Mouse (Mus musculus): ENCODE measurements around the gene Pafah1b3. TPM values are rescaled to one million over a fixed set of nuclear protein-coding genes. Genes with fewer than 3 reads are reported as not detected.

Gene Pafah1b3
- total RNA-seq, 2 experiments from 2014 or later = 32.7 to 34.0 TPM

GRCm38 (mm10) chr7:25305956-25306613 is 8.3 kb upstream of the Pafah1b3 start, which contains the start of gene Tmem145:
Gene Tmem145 (plus strand): TSS chr7:25306106.
- DNase-seq = peak; percentile 62 to 73

- DNase-seq = no peak
These were observed 7.7 kb upstream of the Pafah1b3 start for GRCm38 (mm10) chr7:25305481-25305880.

GRCm38 (mm10) chr7:25303685-25304006 is 5.9 kb upstream of the Pafah1b3 start:
- DNase-seq = no peak

GRCm38 (mm10) chr7:25303003-25303684 is 5.4 kb upstream of the Pafah1b3 start:
- no peak for DNase-seq

- DNase-seq = no peak
These were observed 3.3 kb upstream of the Pafah1b3 start, which contains the start of gene Prr19 for GRCm38 (mm10) chr7:25301063-25301462. Gene Prr19 (plus strand): TSS chr7:25301411.

- peak; percentile 53 to 70 for DNase-seq
These were observed 787 bp downstream of the Pafah1b3 start for GRCm38 (mm10) chr7:25296945-25297453.

- no peak for DNase-seq
These were observed 2.6 kb downstream of the Pafah1b3 start for GRCm38 (mm10) chr7:25294960-25295722.

- DNase-seq = no peak
These were observed 3.3 kb downstream of the Pafah1b3 start for GRCm38 (mm10) chr7:25294495-25294894.

GRCm38 (mm10) chr7:25293191-25293739 is 4.5 kb downstream of the Pafah1b3 start:
- DNase-seq = no peak

- no peak for DNase-seq
These were observed 5.7 kb downstream of the Pafah1b3 start for GRCm38 (mm10) chr7:25292107-25292506.

- peak; percentile 60 to 77 for DNase-seq
These were observed 6.9 kb downstream of the Pafah1b3 start for GRCm38 (mm10) chr7:25290911-25291310.

- no peak for DNase-seq
These were observed 7.3 kb downstream of the Pafah1b3 start for GRCm38 (mm10) chr7:25290463-25290862.

- no peak for DNase-seq
These were observed 7.9 kb downstream of the Pafah1b3 start for GRCm38 (mm10) chr7:25289925-25290324.

- no peak for DNase-seq
These were observed 9.1 kb downstream of the Pafah1b3 start for GRCm38 (mm10) chr7:25288721-25289120.

- DNase-seq = no peak
These were observed 9.8 kb downstream of the Pafah1b3 start for GRCm38 (mm10) chr7:25288011-25288410.

- no peak for DNase-seq
These were observed 10.8 kb downstream of the Pafah1b3 start for GRCm38 (mm10) chr7:25286989-25287388.

- DNase-seq = peak in 1 of 2 experiments; percentile 48
These were observed 12.1 kb downstream of the Pafah1b3 start for GRCm38 (mm10) chr7:25285511-25286238.

- no peak for DNase-seq
These were observed 13.0 kb downstream of the Pafah1b3 start for GRCm38 (mm10) chr7:25284766-25285165.

- no peak for DNase-seq
These were observed 13.6 kb downstream of the Pafah1b3 start for GRCm38 (mm10) chr7:25284171-25284570.

GRCm38 (mm10) chr7:25283637-25284036 is 14.1 kb downstream of the Pafah1b3 start:
- no peak for DNase-seq

GRCm38 (mm10) chr7:25282731-25283211 is 15.0 kb downstream of the Pafah1b3 start:
- DNase-seq = peak in 1 of 2 experiments; percentile 51

Measured in adrenal gland, postnatal 36 days (tissue).